Mouse (Mus musculus): ENCODE data around the gene Cog8. TPM values are rescaled to one million over a fixed set of nuclear protein-coding genes. Genes with fewer than 3 reads are reported as not detected.

The Cog8 gene
- polyA plus RNA-seq, 2 experiments = 14.8 to 16.8 TPM

DNA sequence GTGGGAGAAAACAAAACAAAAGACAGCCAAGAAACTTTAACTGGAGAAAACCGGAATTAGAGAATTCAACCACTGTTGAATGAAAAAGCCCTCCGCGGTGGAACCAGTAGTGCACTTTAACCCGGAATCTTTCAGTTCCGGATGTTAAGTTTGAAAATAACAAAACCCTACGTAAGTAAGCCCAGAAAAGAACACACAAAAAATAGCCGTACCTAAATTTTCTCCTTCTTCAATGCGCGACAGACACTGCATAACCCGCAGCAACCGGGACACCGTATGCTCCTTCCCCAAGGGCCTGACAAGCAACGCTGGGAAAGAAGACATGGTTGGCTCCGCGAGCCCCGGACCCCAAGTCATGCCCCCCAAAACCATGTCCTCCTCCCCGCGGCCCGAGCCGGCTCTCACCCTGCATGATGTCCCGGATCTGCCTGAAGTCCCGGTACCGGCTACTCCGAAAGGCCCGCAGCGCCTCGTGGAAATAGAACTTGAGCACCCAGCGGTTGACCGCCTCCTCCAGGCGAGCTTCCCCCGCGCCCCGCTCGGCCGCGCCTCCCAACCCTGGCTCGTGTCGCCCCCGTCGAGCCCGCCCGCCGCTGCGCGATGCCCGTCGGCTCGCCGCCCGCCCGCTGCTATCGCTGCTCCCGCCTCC is 39.4 kb upstream of the Cog8 start:
- ATAC-seq (ENCODE audit: insufficient read depth) = no peak

GRCm38 (mm10) chr8:107090531-107090930 is 34.0 kb upstream of the Cog8 start:
- TF ChIP-seq EP300 (IDR thresholded peaks at IDR 0.05; ENCODE audit: low read depth) = no peak
- no peak for TF ChIP-seq CTCF (IDR thresholded peaks at IDR 0.05; ENCODE audit: low read depth)
- Histone ChIP-seq H3K27ac (no peak overlapping the region), H3K4me1 (replicated peaks; ENCODE audit: control insufficient read depth in 2 of 2, insufficient read depth in 2 of 2, low read length in 1 of 2) (peaks cover 4 to 5% of the 10 kb centered on the region in 2 experiments; a peak in 2 of 4 replicates), H3K4me2 (ENCODE audit: low read depth) (no peak overlapping the region), H3K27me3 (ENCODE audit: control insufficient read depth, insufficient read depth, low read length) (no peaks in the 10 kb centered on the region), H3K4me3 (ENCODE audit: insufficient read depth in 1 of 2, low read depth in 2 of 2, low read length in 2 of 2) (no peak overlapping the region), H3K36me3 (replicated peaks; ENCODE audit: control insufficient read depth, insufficient read depth, low read depth) (peaks cover 18% of the 10 kb centered on the region), H3K9ac (replicated peaks) (no peak overlapping the region), H3K9me3 (ENCODE audit: control insufficient read depth, low read length) (no peaks in the 10 kb centered on the region)
- no peak for DNase-seq (ENCODE audit: low read depth in 3 of 3, low spot score in 3 of 3)
- no peak for ATAC-seq (ENCODE audit: insufficient read depth)
- 85% methylated on average over 7 of the region's 7 CpGs for WGBS (ENCODE audit: insufficient replicate concordance)

More for the DNA sequence above, 39.4 kb upstream of the Cog8 start:
- peak overlapping the region; percentile 93 for H3K27ac ChIP-seq
- H3K9me3 ChIP-seq (ENCODE audit: control insufficient read depth, low read length) = no peaks in the 10 kb centered on the region
- DNase-seq (ENCODE audit: low read depth in 3 of 3, low spot score in 3 of 3) = peak in 1 of 3 experiments; percentile 35
- peak overlapping the region; percentile 97 for H3K9ac ChIP-seq (replicated peaks)
- H3K27me3 ChIP-seq (ENCODE audit: control insufficient read depth, insufficient read depth, low read length) = no peaks in the 10 kb centered on the region
- H3K4me2 ChIP-seq (ENCODE audit: low read depth) = peak overlapping the region; percentile 84
- peak overlapping the region; percentile 76 to 92 for H3K4me3 ChIP-seq (ENCODE audit: insufficient read depth in 1 of 2, low read depth in 2 of 2, low read length in 2 of 2)
- H3K4me1 ChIP-seq (replicated peaks; ENCODE audit: control insufficient read depth in 2 of 2, insufficient read depth in 2 of 2, low read length in 1 of 2) = peaks cover 4 to 9% of the 10 kb centered on the region in 2 experiments; a peak in 3 of 4 replicates
- peaks cover 11% of the 10 kb centered on the region for H3K36me3 ChIP-seq (replicated peaks; ENCODE audit: control insufficient read depth, insufficient read depth, low read depth)
- TF ChIP-seq EP300 (IDR thresholded peaks at IDR 0.05; ENCODE audit: low read depth) (no peak), CTCF (IDR thresholded peaks at IDR 0.05; ENCODE audit: low read depth) (no peak)
- WGBS (ENCODE audit: insufficient replicate concordance) = 1% methylated on average over 52 of the region's 53 CpGs

DNA sequence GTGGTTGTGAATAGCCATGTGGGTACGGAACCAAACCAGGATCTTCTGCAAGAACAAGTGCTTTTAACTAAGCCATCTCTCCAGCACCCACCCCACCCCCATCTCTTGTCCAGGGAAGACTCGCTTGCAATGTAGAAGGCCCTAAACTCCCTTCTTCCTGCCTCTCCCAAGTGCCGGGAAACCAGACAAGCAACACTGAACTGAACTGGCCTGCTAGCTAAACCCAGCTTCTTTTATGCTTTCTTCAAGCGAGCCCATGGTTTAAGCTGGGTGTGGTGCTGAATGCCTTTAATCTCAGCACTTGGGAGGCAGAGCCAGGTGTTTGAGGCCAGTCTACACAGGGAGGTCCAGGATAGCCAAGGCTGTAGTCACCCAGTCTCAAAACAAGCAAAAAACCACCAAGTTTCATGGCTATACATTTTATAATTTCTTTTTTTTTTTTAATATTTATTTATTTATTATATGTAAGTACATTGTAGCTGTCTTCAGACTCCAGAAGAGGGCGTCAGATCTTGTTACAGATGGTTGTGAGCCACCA is 32.1 kb upstream of the Cog8 start:
- 84% methylated on average over 5 of the region's 5 CpGs for WGBS (ENCODE audit: insufficient replicate concordance)

GRCm38 (mm10) chr8:107086018-107086417 is 29.5 kb upstream of the Cog8 start:
- no peak for ATAC-seq (ENCODE audit: insufficient read depth)
- no peak for TF ChIP-seq CTCF (IDR thresholded peaks at IDR 0.05; ENCODE audit: low read depth)
- TF ChIP-seq EP300 (IDR thresholded peaks at IDR 0.05; ENCODE audit: low read depth) = no peak
- Histone ChIP-seq H3K9me3 (ENCODE audit: control insufficient read depth, low read length) (no peaks in the 10 kb centered on the region), H3K9ac (replicated peaks) (no peak overlapping the region), H3K27me3 (ENCODE audit: control insufficient read depth, insufficient read depth, low read length) (no peaks in the 10 kb centered on the region), H3K4me1 (replicated peaks; ENCODE audit: control insufficient read depth in 2 of 2, insufficient read depth in 2 of 2, low read length in 1 of 2) (no peaks in the 10 kb centered on the region), H3K36me3 (replicated peaks; ENCODE audit: control insufficient read depth, insufficient read depth, low read depth) (peaks cover 18% of the 10 kb centered on the region), H3K4me2 (ENCODE audit: low read depth) (no peak overlapping the region), H3K4me3 (ENCODE audit: insufficient read depth in 1 of 2, low read depth in 2 of 2, low read length in 2 of 2) (no peak overlapping the region), H3K27ac (no peak overlapping the region)
- WGBS (ENCODE audit: insufficient replicate concordance) = 91% methylated on average over 5 of the region's 5 CpGs
- DNase-seq (ENCODE audit: low read depth in 3 of 3, low spot score in 3 of 3) = no peak

More for the DNA sequence above, 32.1 kb upstream of the Cog8 start:
- Histone ChIP-seq H3K27me3 (ENCODE audit: control insufficient read depth, insufficient read depth, low read length) (no peaks in the 10 kb centered on the region), H3K9me3 (ENCODE audit: control insufficient read depth, low read length) (no peaks in the 10 kb centered on the region), H3K4me2 (ENCODE audit: low read depth) (no peak overlapping the region), H3K9ac (replicated peaks) (no peak overlapping the region), H3K36me3 (replicated peaks; ENCODE audit: control insufficient read depth, insufficient read depth, low read depth) (peaks cover 18% of the 10 kb centered on the region), H3K4me3 (ENCODE audit: insufficient read depth in 1 of 2, low read depth in 2 of 2, low read length in 2 of 2) (no peak overlapping the region), H3K27ac (no peak overlapping the region), H3K4me1 (replicated peaks; ENCODE audit: control insufficient read depth in 2 of 2, insufficient read depth in 2 of 2, low read length in 1 of 2) (no peaks in the 10 kb centered on the region)
- ATAC-seq (ENCODE audit: insufficient read depth) = no peak
- no peak for DNase-seq (ENCODE audit: low read depth in 3 of 3, low spot score in 3 of 3)
- TF ChIP-seq EP300 (IDR thresholded peaks at IDR 0.05; ENCODE audit: low read depth) = no peak
- TF ChIP-seq CTCF (IDR thresholded peaks at IDR 0.05; ENCODE audit: low read depth) = no peak

DNA sequence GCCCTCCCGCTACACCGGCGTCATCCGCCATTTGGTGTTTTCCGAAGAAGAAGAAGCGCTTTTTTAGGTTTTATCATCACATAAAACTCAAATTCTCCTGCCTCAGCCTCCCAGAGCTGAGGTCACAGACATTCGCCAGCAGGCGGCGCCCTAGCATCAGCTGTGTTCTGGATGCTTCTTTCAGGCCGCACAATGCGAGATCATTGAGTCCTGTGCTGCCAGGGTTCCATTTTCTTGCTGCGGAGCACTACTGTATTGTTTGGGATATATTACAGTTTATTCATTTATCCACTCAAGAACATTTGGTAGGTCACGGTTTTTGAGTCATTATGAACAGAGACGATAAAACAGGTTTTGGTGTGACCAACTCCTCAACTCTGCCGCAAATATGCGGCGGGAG is 28.9 kb upstream of the Cog8 start:
- no peaks in the 10 kb centered on the region for H3K4me1 ChIP-seq (replicated peaks; ENCODE audit: control insufficient read depth in 2 of 2, insufficient read depth in 2 of 2, low read length in 1 of 2)
- no peaks in the 10 kb centered on the region for H3K9me3 ChIP-seq (ENCODE audit: control insufficient read depth, low read length)
- no peak overlapping the region for H3K4me3 ChIP-seq (ENCODE audit: insufficient read depth in 1 of 2, low read depth in 2 of 2, low read length in 2 of 2)
- TF ChIP-seq CTCF (IDR thresholded peaks at IDR 0.05; ENCODE audit: low read depth) (peak; percentile 76), EP300 (IDR thresholded peaks at IDR 0.05; ENCODE audit: low read depth) (no peak)
- H3K27ac ChIP-seq = no peak overlapping the region
- WGBS (ENCODE audit: insufficient replicate concordance) = 90% methylated on average over 17 of the region's 17 CpGs
- no peak overlapping the region for H3K4me2 ChIP-seq (ENCODE audit: low read depth)
- ATAC-seq (ENCODE audit: insufficient read depth) = no peak
- DNase-seq (ENCODE audit: low read depth in 3 of 3, low spot score in 3 of 3) = no peak
- H3K36me3 ChIP-seq (replicated peaks; ENCODE audit: control insufficient read depth, insufficient read depth, low read depth) = peaks cover 16% of the 10 kb centered on the region
- H3K9ac ChIP-seq (replicated peaks) = no peak overlapping the region
- H3K27me3 ChIP-seq (ENCODE audit: control insufficient read depth, insufficient read depth, low read length) = no peaks in the 10 kb centered on the region

Data from liver, embryonic 14.5 days (tissue).